Mouse (Mus musculus): Measurements from ENCODE around the gene Pvalb. TPM values are rescaled to one million over a fixed set of nuclear protein-coding genes. Genes with fewer than 3 reads are reported as not detected.
A peak's percentile ranks its signal among the peaks of the same experiment; 100 is the strongest.

The Pvalb gene
- polyA plus RNA-seq, 1 experiment = 171 TPM

GRCm38 (mm10) chr15:78178397-78178796 is 27.8 kb downstream of the Pvalb start:
- Histone ChIP-seq H3K4me1 (ENCODE audit: control insufficient read depth, insufficient read depth, insufficient read length, low read length) (0 out of 2 replicates have a peak, but pooled peaks cover under 1% of the 10 kb centered on the region), H3K4me3 (ENCODE audit: insufficient read depth, low read depth, low read length) (no peak overlapping the region), H3K27ac (replicated peaks; ENCODE audit: low read depth, low read length) (no peak overlapping the region)

DNA sequence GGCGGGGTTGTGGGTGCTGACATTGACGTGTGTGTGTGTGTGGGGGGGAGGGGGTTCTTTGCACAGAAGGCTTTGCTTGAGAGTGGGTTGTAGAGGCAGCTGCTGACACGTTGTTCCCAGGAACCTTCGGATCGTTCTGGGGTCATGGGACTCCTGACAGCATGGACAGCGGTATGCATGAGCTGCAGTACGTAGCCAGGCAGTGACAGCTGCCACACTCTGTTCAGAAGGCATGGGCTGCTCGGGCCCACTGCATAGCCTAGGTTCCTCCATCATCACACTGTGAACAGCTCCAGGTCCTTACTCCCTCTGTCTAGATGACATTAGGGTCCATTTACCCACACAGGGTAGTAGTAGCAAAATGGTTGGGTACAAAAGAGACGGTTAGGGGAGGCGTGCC is 28.9 kb downstream of the Pvalb start:
- H3K4me1 ChIP-seq (ENCODE audit: control insufficient read depth, insufficient read depth, insufficient read length, low read length) = 0 out of 2 replicates have a peak, but pooled peaks cover 5% of the 10 kb centered on the region
- H3K27ac ChIP-seq (replicated peaks; ENCODE audit: low read depth, low read length) = no peak overlapping the region
- no peak overlapping the region for H3K4me3 ChIP-seq (ENCODE audit: insufficient read depth, low read depth, low read length)

DNA sequence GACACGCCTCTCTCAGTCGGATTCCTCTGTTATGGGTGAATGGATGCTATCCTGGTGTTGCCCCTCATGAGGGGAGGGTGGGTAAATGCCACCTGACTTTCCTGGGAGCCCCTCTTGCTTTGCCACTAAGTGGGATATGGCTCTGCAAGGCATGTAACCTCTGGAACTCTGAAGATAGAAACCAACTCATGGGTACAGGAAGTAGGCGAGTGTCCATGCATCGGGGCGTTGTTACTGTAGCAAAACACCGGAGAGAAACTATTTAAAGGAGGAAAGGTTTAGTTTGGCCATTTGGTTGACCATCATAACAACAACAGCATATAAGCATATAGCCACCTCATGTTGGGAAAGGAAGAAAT is 31.3 kb downstream of the Pvalb start:
- Histone ChIP-seq H3K4me1 (ENCODE audit: control insufficient read depth, insufficient read depth, insufficient read length, low read length) (0 out of 2 replicates have a peak, but pooled peaks cover 5% of the 10 kb centered on the region), H3K27ac (replicated peaks; ENCODE audit: low read depth, low read length) (no peak overlapping the region), H3K4me3 (ENCODE audit: insufficient read depth, low read depth, low read length) (peak overlapping the region; percentile 63)

DNA sequence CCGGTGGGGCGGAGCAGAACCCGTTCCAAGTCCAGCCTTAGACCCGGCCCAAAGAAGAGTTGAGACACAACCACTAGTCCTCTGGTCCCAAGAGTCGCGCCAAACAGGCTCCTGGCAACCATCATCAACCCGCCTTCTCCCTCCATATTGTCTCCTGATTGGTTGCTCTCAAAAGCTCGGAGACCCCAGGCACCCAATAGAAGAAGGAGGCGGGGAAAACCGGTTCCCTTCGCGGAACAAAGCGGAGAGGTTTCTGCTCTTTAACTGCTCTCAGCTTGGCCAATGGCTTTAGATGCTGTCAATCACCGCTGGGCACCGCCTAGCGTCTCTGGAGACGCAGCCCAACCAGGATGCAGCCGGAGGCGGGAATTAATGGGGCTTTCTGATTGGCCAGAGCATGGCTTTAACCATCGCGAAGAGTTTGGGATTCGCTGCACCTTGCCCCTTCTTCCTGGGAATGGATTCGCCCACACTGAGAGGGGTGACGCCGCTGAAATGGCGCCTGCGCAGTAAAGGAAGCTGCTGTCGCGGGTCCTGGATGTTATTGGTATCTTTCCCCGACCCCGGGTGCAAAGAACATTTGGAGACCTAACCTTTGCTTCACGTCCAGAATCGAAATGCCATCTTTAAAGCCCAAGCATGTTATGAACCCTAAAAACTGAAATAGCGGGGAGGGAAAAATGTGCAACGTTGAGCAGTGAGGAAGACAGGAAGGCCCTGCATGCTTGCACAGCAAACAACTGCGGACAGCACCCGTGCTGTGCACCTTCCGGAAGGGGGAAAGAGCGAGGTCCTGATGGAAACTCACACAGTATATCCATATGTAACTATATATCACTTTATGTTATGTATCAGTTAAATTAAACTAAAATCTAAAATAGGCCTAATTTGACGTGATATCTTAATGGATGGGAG is 32.0 kb downstream of the Pvalb start, which contains the start of gene Ift27:
Ift27 (minus strand) TSS at position 136 of the 915 bp plus-strand sequence.
- Histone ChIP-seq H3K4me1 (ENCODE audit: control insufficient read depth, insufficient read depth, insufficient read length, low read length) (0 out of 2 replicates have a peak, but pooled peaks cover 5% of the 10 kb centered on the region), H3K27ac (replicated peaks; ENCODE audit: low read depth, low read length) (0 out of 2 replicates have a peak within 1 kb of the TSS, but pooled peaks have one; percentile 8), H3K4me3 (ENCODE audit: insufficient read depth, low read depth, low read length) (peak within 1 kb of the TSS; percentile 63)

GRCm38 (mm10) chr15:78172899-78173817 is 33.0 kb downstream of the Pvalb start:
- Histone ChIP-seq H3K27ac (replicated peaks; ENCODE audit: low read depth, low read length) (no peak overlapping the region), H3K4me3 (ENCODE audit: insufficient read depth, low read depth, low read length) (peak overlapping the region; percentile 63), H3K4me1 (ENCODE audit: control insufficient read depth, insufficient read depth, insufficient read length, low read length) (0 out of 2 replicates have a peak, but pooled peaks cover 5% of the 10 kb centered on the region)

GRCm38 (mm10) chr15:78172256-78172898 is 33.8 kb downstream of the Pvalb start:
- H3K4me1 ChIP-seq (ENCODE audit: control insufficient read depth, insufficient read depth, insufficient read length, low read length) = 0 out of 2 replicates have a peak, but pooled peaks cover 5% of the 10 kb centered on the region
- no peak overlapping the region for H3K4me3 ChIP-seq (ENCODE audit: insufficient read depth, low read depth, low read length)
- no peak overlapping the region for H3K27ac ChIP-seq (replicated peaks; ENCODE audit: low read depth, low read length)

DNA sequence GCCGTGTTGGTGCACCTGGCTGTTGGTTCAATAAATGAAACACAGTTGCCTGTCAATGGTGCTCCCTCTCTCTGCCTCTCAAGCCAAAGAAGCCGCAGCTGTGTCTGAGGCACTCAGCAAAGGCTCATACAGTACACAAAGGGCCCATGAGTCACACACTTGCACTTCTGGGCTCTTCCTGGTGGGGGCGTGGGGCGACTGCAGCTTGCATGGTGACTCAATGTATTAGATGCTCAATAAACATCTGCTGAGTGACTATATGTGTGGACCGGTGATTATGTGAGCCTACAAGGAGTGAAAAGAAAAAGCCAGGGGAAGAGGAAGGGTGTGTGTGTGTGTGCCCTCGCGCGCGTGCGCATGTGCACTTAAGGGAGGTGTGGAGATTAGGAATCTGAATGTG is 34.5 kb downstream of the Pvalb start:
- H3K4me3 ChIP-seq (ENCODE audit: insufficient read depth, low read depth, low read length) = no peak overlapping the region
- H3K27ac ChIP-seq (replicated peaks; ENCODE audit: low read depth, low read length) = no peak overlapping the region
- 0 out of 2 replicates have a peak, but pooled peaks cover 5% of the 10 kb centered on the region for H3K4me1 ChIP-seq (ENCODE audit: control insufficient read depth, insufficient read depth, insufficient read length, low read length)

DNA sequence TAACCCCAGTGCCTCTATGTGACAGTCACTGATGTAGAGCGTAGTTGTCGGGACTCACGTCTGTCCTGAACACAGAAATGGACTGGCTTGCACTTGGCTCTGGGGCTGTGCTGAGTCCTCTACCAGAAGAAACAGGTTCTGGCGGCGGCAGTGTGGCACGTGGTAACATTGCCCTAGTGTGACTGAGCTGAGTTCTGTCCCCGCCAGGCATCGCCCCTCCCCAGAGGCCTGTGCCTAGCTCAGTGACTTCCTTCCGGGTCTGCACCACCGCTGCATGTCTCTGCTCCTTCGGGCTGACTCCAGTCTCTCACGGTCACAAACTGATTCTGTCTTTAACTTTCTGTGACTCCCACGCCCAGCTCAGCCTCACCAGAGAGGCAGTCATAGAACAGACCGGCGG is 35.5 kb downstream of the Pvalb start:
- Histone ChIP-seq H3K27ac (replicated peaks; ENCODE audit: low read depth, low read length) (no peak overlapping the region), H3K4me1 (ENCODE audit: control insufficient read depth, insufficient read depth, insufficient read length, low read length) (0 out of 2 replicates have a peak, but pooled peaks cover 5% of the 10 kb centered on the region), H3K4me3 (ENCODE audit: insufficient read depth, low read depth, low read length) (no peak overlapping the region)

DNA sequence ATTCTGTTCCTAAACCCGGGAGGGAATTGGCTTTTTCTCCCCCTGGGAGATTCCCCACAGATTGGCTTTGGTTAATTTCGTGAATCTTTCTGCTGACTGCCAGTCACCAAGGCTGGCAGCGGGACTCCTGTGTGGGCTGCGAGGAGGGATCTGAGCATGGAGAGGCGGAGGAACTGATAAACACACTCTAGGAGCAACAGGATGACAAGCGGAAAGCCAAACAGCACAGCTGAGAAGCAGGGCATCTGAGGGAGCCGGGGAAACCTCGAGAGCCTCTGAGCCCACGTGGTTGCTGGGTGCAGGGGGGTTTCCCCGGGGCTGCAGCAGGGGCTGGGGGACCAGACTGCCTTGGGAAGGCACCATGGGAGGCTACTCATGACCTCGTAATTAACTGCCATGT is 36.6 kb downstream of the Pvalb start:
- Histone ChIP-seq H3K27ac (replicated peaks; ENCODE audit: low read depth, low read length) (no peak overlapping the region), H3K4me3 (ENCODE audit: insufficient read depth, low read depth, low read length) (no peak overlapping the region), H3K4me1 (ENCODE audit: control insufficient read depth, insufficient read depth, insufficient read length, low read length) (0 out of 2 replicates have a peak, but pooled peaks cover 5% of the 10 kb centered on the region)

DNA sequence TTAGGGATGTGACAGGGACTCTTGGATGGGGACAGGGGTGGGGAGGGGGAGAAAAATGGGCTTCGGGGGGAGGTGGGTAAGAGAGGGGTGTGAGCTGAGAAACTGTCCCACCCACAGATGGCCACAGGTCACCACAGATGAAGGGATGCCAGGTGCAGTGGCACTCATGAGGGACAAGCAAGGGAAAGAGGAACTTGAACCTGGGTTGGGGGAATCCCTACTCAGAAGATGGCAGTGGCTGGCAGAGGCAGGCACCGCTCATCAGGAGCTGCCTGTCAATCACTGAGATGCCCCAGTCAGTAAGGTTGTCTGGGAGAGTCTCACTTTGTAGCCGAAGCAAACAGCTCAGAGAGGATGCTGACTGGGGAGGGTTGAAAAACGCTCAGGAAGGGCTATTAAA is 40.9 kb downstream of the Pvalb start:
- H3K27ac ChIP-seq (replicated peaks; ENCODE audit: low read depth, low read length) = no peak overlapping the region
- no peak overlapping the region for H3K4me3 ChIP-seq (ENCODE audit: insufficient read depth, low read depth, low read length)
- no peaks in the 10 kb centered on the region for H3K4me1 ChIP-seq (ENCODE audit: control insufficient read depth, insufficient read depth, insufficient read length, low read length)

DNA sequence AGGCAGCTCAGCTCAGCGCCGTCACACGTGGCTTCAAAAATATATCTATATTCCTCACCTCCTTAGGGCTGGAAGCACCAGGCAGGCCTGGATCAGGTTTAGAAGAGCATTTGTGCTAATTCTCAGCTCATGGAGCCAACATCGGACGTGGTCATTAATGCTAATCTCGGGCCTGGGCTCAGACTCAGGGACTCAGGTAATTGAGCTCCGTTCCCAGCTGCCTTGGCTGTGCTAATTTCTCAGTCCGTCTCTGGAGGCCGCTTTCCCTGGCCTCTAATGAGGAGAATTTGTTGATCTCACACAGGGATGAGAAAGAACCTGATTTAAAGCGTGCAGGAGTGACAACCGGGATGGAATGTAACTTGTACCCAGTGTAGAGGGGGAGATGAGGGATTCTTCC is 41.7 kb downstream of the Pvalb start:
- no peak overlapping the region for H3K4me3 ChIP-seq (ENCODE audit: insufficient read depth, low read depth, low read length)
- H3K27ac ChIP-seq (replicated peaks; ENCODE audit: low read depth, low read length) = no peak overlapping the region
- H3K4me1 ChIP-seq (ENCODE audit: control insufficient read depth, insufficient read depth, insufficient read length, low read length) = no peaks in the 10 kb centered on the region

- no peak overlapping the region for H3K27ac ChIP-seq (replicated peaks; ENCODE audit: low read depth, low read length)
- H3K4me3 ChIP-seq (ENCODE audit: insufficient read depth, low read depth, low read length) = no peak overlapping the region
- no peaks in the 10 kb centered on the region; the same call in 1 of the 2 replicates for H3K4me1 ChIP-seq (ENCODE audit: control insufficient read depth, insufficient read depth, insufficient read length, low read length)
Measured at GRCm38 (mm10) chr15:78161946-78162345, 44.3 kb downstream of the Pvalb start.

DNA sequence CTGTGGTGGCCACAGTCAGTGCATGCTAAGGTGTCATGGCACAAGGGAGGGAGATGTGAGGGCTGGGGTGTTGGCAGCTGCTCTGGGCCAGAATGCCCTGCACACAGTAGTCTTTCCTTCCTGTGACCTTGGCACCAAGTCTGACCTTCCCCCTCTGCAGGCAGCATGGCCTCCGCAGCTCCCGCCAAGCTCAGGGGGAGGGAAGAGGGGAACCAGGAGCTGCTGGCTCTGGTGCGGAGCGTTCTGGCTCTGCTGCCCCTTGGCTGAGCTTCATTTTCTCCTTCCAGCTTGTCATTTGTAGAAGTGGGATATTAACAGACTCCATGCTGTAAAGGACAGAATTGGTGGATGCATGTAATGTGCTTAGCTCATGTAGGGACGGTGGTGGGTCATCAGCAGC is 47.9 kb downstream of the Pvalb start:
- Histone ChIP-seq H3K4me1 (ENCODE audit: control insufficient read depth, insufficient read depth, insufficient read length, low read length) (no peaks in the 10 kb centered on the region; the same call in 1 of the 2 replicates), H3K27ac (replicated peaks; ENCODE audit: low read depth, low read length) (no peak overlapping the region), H3K4me3 (ENCODE audit: insufficient read depth, low read depth, low read length) (no peak overlapping the region)

DNA sequence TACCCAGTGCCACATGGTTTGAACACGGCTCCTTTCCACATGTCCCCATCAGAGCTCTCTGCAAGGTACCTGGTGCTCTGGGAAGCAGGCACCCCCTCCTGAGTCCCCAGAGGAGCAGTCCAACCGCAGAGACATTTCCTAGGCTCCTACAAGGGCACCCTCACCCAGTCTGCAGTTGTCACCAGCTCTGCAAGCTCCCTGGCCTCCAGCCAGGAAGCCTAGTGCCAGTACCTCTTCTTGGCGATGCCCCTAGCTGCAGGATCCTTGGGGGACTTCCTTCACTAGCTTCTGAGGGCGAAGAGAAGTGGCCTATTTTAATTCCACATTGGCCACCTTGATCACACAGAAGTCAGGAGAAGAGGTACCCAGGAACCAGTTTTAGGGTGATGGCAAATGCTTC is 48.4 kb downstream of the Pvalb start:
- Histone ChIP-seq H3K27ac (replicated peaks; ENCODE audit: low read depth, low read length) (no peak overlapping the region), H3K4me3 (ENCODE audit: insufficient read depth, low read depth, low read length) (no peak overlapping the region), H3K4me1 (ENCODE audit: control insufficient read depth, insufficient read depth, insufficient read length, low read length) (no peaks in the 10 kb centered on the region; the same call in 1 of the 2 replicates)

Data from brown adipose tissue, adult 24 weeks (tissue).